ENCODE assay signal across 20 mouse cellular contexts in the genomic region with DNA sequence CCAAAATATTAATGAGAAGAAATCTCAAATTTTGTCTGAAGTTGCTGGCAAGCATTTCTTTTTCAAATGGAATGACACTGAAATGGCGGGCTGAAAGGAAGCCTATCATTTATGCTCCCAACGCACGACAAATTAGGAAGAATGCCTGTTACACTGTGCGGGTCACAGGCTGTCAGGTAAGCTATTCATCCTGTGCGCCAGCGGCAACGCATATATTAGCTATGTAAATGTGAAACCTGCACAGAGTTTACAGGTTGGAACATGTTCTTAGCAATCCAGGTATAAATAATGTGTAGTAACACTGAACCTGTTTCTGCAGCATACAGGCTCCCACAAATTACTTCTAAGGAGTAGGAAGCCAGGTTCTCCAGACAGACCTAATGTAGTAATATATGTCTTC.
DNase-seq lines count a peak whose midpoint lies in the region; ATAC-seq and TF ChIP-seq lines count a peak whose summit lies in the region.
"Had no signal": no experiment of that assay in that cellular context is flagged by ENCODE, and none has a peak within 500 bp of the region (broad histone marks: within the 10 kb centered on the region; RNA-seq: fewer than 3 reads in every experiment).

No protein-coding gene starts in this region.

- no peaks in the 10 kb centered on the region for H3K9me3 ChIP-seq in forebrain, postnatal 0 days (ENCODE audit: low read length)
- no peaks in the 10 kb centered on the region for H3K9me3 ChIP-seq in forebrain, embryonic 10.5 days
- no peaks in the 10 kb centered on the region for H3K9me3 ChIP-seq in limb, embryonic 11.5 days (ENCODE audit: control insufficient read depth, low read length)
- H3K9me3 ChIP-seq in limb, embryonic 10.5 days (replicated peaks): no peaks in the 10 kb centered on the region
- H3K9me3 ChIP-seq in lung, postnatal 0 days (ENCODE audit: low read length): no peaks in the 10 kb centered on the region
- H3K9me3 ChIP-seq: embryonic facial prominence, embryonic 15.5 days; forebrain, embryonic 12.5 days; heart, embryonic 12.5 days; hindbrain, embryonic 10.5 days had no signal

- H3K9ac ChIP-seq in forebrain, postnatal 0 days: no peak overlapping the region
- no peak overlapping the region for H3K9ac ChIP-seq in limb, embryonic 11.5 days (ENCODE audit: low read length)
- no peak overlapping the region for H3K9ac ChIP-seq in lung, postnatal 0 days (replicated peaks; ENCODE audit: low read depth)
- H3K9ac ChIP-seq: embryonic facial prominence, embryonic 15.5 days; forebrain, embryonic 12.5 days; heart, embryonic 12.5 days; hindbrain, embryonic 14.5 days had no signal

- no peak for TF ChIP-seq POLR2A in brain, embryonic 14.5 days (IDR thresholded peaks at IDR 0.05; ENCODE audit: borderline replicate concordance, extremely low read depth, insufficient read depth, insufficient read length, poor library complexity, severe bottlenecking)

- H3K4me2 ChIP-seq in forebrain, postnatal 0 days (ENCODE audit: low read depth): no peak overlapping the region
- no peak overlapping the region for H3K4me2 ChIP-seq in limb, embryonic 11.5 days (ENCODE audit: low read depth, severe bottlenecking)
- H3K4me2 ChIP-seq in lung, postnatal 0 days (replicated peaks; ENCODE audit: low read depth, low read length): no peak overlapping the region
- H3K4me2 ChIP-seq: embryonic facial prominence, embryonic 15.5 days; forebrain, embryonic 12.5 days; heart, embryonic 12.5 days; hindbrain, embryonic 14.5 days had no signal

- 56% methylated on average over 7 of the region's 7 CpGs for WGBS in forebrain, postnatal 0 days
- WGBS in forebrain, embryonic 10.5 days: 90% methylated on average over 7 of the region's 7 CpGs
- 77% methylated on average over 7 of the region's 7 CpGs for WGBS in limb, embryonic 11.5 days
- 81% methylated on average over 7 of the region's 7 CpGs for WGBS in limb, embryonic 10.5 days
- 85% methylated on average over 7 of the region's 7 CpGs for WGBS in lung, postnatal 0 days

- no peaks in the 10 kb centered on the region for H3K27me3 ChIP-seq in forebrain, postnatal 0 days (ENCODE audit: insufficient read depth, low read length)
- no peaks in the 10 kb centered on the region for H3K27me3 ChIP-seq in forebrain, embryonic 10.5 days (ENCODE audit: poor library complexity, severe bottlenecking)
- H3K27me3 ChIP-seq in limb, embryonic 11.5 days (ENCODE audit: control insufficient read depth, insufficient read depth, low read length): no peaks in the 10 kb centered on the region
- peaks cover 15% of the 10 kb centered on the region; the same call in 1 of the 2 replicates for H3K27me3 ChIP-seq in limb, embryonic 10.5 days (ENCODE audit: low read depth, poor library complexity, severe bottlenecking)
- no peaks in the 10 kb centered on the region for H3K27me3 ChIP-seq in lung, postnatal 0 days (replicated peaks; ENCODE audit: insufficient read depth, low read length)
- H3K27me3 ChIP-seq: embryonic facial prominence, embryonic 15.5 days; forebrain, embryonic 12.5 days; heart, embryonic 12.5 days had no signal

- no peaks in the 10 kb centered on the region for H3K4me1 ChIP-seq in forebrain, postnatal 0 days (ENCODE audit: insufficient read depth)
- H3K4me1 ChIP-seq in forebrain, embryonic 10.5 days: peaks cover 11% of the 10 kb centered on the region
- H3K4me1 ChIP-seq in limb, embryonic 11.5 days (ENCODE audit: control insufficient read depth, insufficient read depth, low read length): no peaks in the 10 kb centered on the region
- H3K4me1 ChIP-seq in limb, embryonic 10.5 days: no peaks in the 10 kb centered on the region; the same call in 1 of the 2 replicates
- no peaks in the 10 kb centered on the region for H3K4me1 ChIP-seq in lung, postnatal 0 days (ENCODE audit: insufficient read depth, low read depth, low read length)
- H3K4me1 ChIP-seq: embryonic facial prominence, embryonic 15.5 days had no signal

- no peak for TF ChIP-seq CTCF in forebrain, postnatal 0 days (IDR thresholded peaks at IDR 0.05; ENCODE audit: low read depth)
- no peak for TF ChIP-seq CTCF in brain, embryonic 14.5 days (IDR thresholded peaks at IDR 0.05; ENCODE audit: borderline replicate concordance, extremely low read depth, insufficient read depth, insufficient read length)
- TF ChIP-seq CTCF in lung, postnatal 0 days (IDR thresholded peaks at IDR 0.05): no peak

- no peak overlapping the region for H3K4me3 ChIP-seq in forebrain, postnatal 0 days (ENCODE audit: low read depth, low read length)
- no peak overlapping the region for H3K4me3 ChIP-seq in forebrain, embryonic 10.5 days
- H3K4me3 ChIP-seq in limb, embryonic 11.5 days (ENCODE audit: low read depth, low read length): no peak overlapping the region
- no peak overlapping the region for H3K4me3 ChIP-seq in limb, embryonic 10.5 days
- H3K4me3 ChIP-seq in lung, postnatal 0 days (ENCODE audit: low read depth, low read length): no peak overlapping the region
- H3K4me3 ChIP-seq: embryonic facial prominence, embryonic 15.5 days; erythroblast, embryonic 14.5 days; forebrain, embryonic 12.5 days; heart, embryonic 12.5 days; hindbrain, embryonic 10.5 days had no signal

- DNase-seq in forebrain, postnatal 0 days: no peak
- DNase-seq in forebrain, embryonic 10.5 days (ENCODE audit: extremely low spot score, low spot score): no peak
- peak; percentile 21 for DNase-seq in limb, embryonic 11.5 days (ENCODE audit: low spot score)
- no peak for DNase-seq in limb, embryonic 10.5 days (ENCODE audit: low spot score)
- DNase-seq in ZHBTc4 (ENCODE audit: low read depth, low spot score): peak; percentile 4
- DNase-seq in brain, embryonic 14.5 days (ENCODE audit: low read depth): peak; percentile 46
- DNase-seq in right cerebral cortex, postnatal 25 days: no peak
- no peak for DNase-seq in lung, postnatal 0 days (ENCODE audit: low spot score)
- DNase-seq: adrenal gland, adult 8-10 months; adrenal gland, postnatal 36 days; cerebellum, adult 11 months; cerebellum, adult 8-10 months; cerebellum, postnatal 14 days; gastrocnemius, postnatal 10 days had no signal

- no peak for TF ChIP-seq EP300 in lung, postnatal 0 days (IDR thresholded peaks at IDR 0.05)

- H3K36me3 ChIP-seq in forebrain, postnatal 0 days (ENCODE audit: insufficient read depth): no peaks in the 10 kb centered on the region
- H3K36me3 ChIP-seq in forebrain, embryonic 10.5 days (replicated peaks): no peaks in the 10 kb centered on the region
- H3K36me3 ChIP-seq in limb, embryonic 11.5 days (ENCODE audit: control insufficient read depth, insufficient read depth, low read length): no peaks in the 10 kb centered on the region
- H3K36me3 ChIP-seq in limb, embryonic 10.5 days: no peaks in the 10 kb centered on the region
- no peaks in the 10 kb centered on the region for H3K36me3 ChIP-seq in lung, postnatal 0 days (ENCODE audit: insufficient read depth, low read length)
- H3K36me3 ChIP-seq: embryonic facial prominence, embryonic 15.5 days; forebrain, embryonic 12.5 days; heart, embryonic 12.5 days; hindbrain, embryonic 10.5 days had no signal

- H3K27ac ChIP-seq in forebrain, postnatal 0 days (ENCODE audit: low read depth, low read length): no peak overlapping the region
- H3K27ac ChIP-seq in forebrain, embryonic 10.5 days: no peak overlapping the region
- no peak overlapping the region for H3K27ac ChIP-seq in limb, embryonic 11.5 days (replicated peaks; ENCODE audit: low read depth, low read length)
- H3K27ac ChIP-seq in limb, embryonic 10.5 days: no peak overlapping the region
- no peak overlapping the region for H3K27ac ChIP-seq in lung, postnatal 0 days (ENCODE audit: low read length)
- H3K27ac ChIP-seq: embryonic facial prominence, embryonic 15.5 days; forebrain, embryonic 12.5 days; hindbrain, embryonic 10.5 days; hindbrain, embryonic 14.5 days had no signal

- ATAC-seq in forebrain, postnatal 0 days: peak; percentile 58; the same call in 1 of the 2 replicates
- no peak for ATAC-seq in limb, embryonic 11.5 days (ENCODE audit: insufficient number of reproducible peaks, low FRiP score, low TSS enrichment, low read depth)
- no peak for ATAC-seq in lung, postnatal 0 days

Comparison
In these comparisons a context has a peak if more than half of its experiments do, and no peak if none do; other contexts are left out.
1. DNase-seq: peak in limb, embryonic 11.5 days (single experiment), ZHBTc4 (single experiment) and brain, embryonic 14.5 days (single experiment); none in forebrain, postnatal 0 days (single experiment), forebrain, embryonic 10.5 days (single experiment), limb, embryonic 10.5 days (single experiment), right cerebral cortex, postnatal 25 days (single experiment) and lung, postnatal 0 days (single experiment).